Mouse (Mus musculus): ENCODE data around the gene S100pbp. TPM values are rescaled to one million over a fixed set of nuclear protein-coding genes. Genes with fewer than 3 reads are reported as not detected.

Gene S100pbp
- polyA plus RNA-seq, 1 experiment from 2014 or later: 31.2 TPM

DNA sequence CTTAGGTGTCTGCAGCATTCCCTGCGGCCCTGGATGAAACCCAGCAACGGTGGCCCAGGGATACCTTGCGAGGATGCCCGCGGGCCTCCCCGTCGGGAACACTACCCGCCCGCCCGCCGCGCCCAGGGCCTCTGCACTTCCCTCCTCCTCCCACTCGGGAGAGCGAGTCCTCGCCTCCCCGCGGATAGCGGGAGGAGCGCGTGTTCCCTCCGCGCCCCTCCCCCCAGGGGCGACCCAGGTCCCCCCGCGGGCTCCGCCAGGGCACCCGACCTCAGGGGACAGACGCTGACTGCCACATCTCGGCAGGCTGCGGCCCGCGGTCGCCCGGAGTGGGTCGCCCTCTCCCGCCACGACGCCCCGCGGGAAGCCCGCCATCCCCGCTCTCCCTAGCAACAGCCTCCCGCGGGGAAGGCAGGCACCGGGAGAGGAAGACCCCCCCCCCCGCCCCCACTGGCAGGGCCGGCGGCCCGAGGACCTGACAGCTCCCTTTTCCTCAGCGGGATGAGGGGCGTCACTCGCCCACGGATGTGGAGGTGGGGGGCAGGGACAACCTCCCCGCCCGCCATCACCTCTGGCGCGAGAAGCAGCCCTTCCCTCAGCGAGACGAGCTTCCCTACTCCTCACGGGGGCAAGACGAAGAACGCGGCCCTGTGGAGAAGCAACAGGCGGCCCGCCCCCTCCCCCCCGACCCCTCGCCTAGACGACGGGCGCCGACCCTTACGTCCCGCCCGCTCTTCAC, 555 bp downstream of the S100pbp start:
- peaks cover 17% of the 10 kb centered on the region for H3K36me3 ChIP-seq
- under 1% methylated on average over 73 of the region's 74 CpGs for WGBS
- peak; percentile 23; the same call in 1 of the 2 replicates for ATAC-seq (ENCODE audit: insufficient number of reproducible peaks, insufficient read depth, low FRiP score, low TSS enrichment, low read depth)
- H3K27ac ChIP-seq: peak overlapping the region; percentile 97
- peak overlapping the region; percentile 96 for H3K4me3 ChIP-seq (replicated peaks)
- H3K9ac ChIP-seq (replicated peaks): peak overlapping the region; percentile 91
- H3K9me3 ChIP-seq: no peaks in the 10 kb centered on the region
- H3K4me2 ChIP-seq: peak overlapping the region; percentile 70
- peaks cover 19% of the 10 kb centered on the region for H3K4me1 ChIP-seq (replicated peaks)
- no peaks in the 10 kb centered on the region for H3K27me3 ChIP-seq

DNA sequence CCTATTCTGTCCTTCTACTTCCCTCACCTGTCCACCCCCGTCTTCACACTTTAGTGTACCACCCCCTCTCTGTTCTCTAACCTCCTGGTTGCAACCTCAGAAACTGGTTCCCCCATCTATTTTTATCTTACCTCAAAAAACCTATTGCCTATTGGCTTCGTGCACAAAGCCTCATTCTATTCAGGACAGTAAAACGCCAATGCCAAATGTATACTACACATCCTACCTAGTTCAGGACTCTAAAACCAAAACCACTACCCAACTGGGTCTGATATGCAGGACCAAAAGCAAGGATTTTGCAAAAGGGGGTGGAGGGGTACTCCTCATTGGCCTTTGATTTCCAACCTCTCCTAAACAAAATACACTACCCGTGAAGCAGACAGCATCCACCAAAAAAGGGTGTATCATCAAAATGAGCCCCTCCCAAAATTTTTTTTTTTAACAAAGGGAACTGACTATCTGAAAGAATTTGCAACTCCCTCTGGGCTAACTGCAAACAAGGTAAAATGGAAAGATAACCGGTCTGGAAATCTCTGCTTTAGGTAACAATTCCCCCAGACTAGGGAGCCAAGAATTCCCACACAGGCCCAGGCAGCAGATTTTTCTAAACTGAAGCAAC, 1.4 kb downstream of the S100pbp start:
- WGBS: 47% methylated on average over 5 of the region's 5 CpGs
- Histone ChIP-seq H3K9ac (replicated peaks) (peak overlapping the region; percentile 91), H3K36me3 (peaks cover 19% of the 10 kb centered on the region), H3K4me1 (replicated peaks) (peaks cover 19% of the 10 kb centered on the region), H3K27ac (peak overlapping the region; percentile 97), H3K4me2 (peak overlapping the region; percentile 70), H3K27me3 (no peaks in the 10 kb centered on the region), H3K9me3 (no peaks in the 10 kb centered on the region), H3K4me3 (replicated peaks) (peak overlapping the region; percentile 96)
- no peak for ATAC-seq (ENCODE audit: insufficient number of reproducible peaks, insufficient read depth, low FRiP score, low TSS enrichment, low read depth)

DNA sequence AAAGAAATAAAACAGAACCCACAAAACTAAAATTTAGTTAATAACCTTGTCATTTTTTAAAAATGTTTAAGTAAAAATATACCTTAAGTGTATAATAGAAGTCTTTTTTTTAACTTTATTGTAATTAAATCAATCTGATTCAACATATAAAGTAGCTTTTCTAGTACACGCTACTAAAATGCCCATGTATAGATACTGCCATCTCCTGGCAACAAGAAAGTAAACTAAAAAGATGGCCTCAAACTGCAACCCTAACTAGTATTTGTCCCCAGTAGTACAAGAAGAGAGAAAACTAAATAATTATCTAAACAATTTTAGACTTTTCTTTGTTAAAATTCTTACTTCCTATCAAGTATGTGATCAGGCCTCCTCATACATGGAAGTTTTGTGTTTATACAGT, 10.0 kb downstream of the S100pbp start:
- H3K27me3 ChIP-seq: no peaks in the 10 kb centered on the region
- H3K9me3 ChIP-seq: no peaks in the 10 kb centered on the region
- ATAC-seq (ENCODE audit: insufficient number of reproducible peaks, insufficient read depth, low FRiP score, low TSS enrichment, low read depth): no peak
- no peak overlapping the region for H3K27ac ChIP-seq
- H3K4me2 ChIP-seq: no peak overlapping the region
- H3K4me1 ChIP-seq (replicated peaks): no peaks in the 10 kb centered on the region
- H3K4me3 ChIP-seq (replicated peaks): no peak overlapping the region
- H3K36me3 ChIP-seq: peaks cover 83% of the 10 kb centered on the region
- no peak overlapping the region for H3K9ac ChIP-seq (replicated peaks)
- 80% methylated on average over 1 of the region's 1 CpGs for WGBS

DNA sequence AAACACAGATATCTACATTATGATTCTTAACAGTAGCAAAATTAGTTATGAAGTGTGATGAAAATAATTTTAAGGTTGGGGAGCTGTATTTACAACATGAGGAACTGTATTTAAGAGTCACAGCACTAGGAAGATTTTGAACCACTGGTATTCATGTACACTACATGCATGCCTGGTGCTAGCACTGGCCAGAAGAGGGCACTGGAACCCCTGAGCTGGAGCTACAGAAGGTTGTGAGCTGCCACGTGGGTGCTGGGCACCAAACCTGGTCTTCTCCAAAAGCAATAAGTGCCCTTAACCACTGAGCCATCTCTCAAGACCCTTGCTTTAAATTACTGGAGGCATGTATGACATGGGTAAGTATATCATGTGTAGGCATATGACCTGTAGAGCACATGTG, 17.0 kb downstream of the S100pbp start:
- peaks cover 85% of the 10 kb centered on the region for H3K36me3 ChIP-seq
- H3K4me3 ChIP-seq (replicated peaks): no peak overlapping the region
- H3K4me1 ChIP-seq (replicated peaks): no peaks in the 10 kb centered on the region
- H3K9ac ChIP-seq (replicated peaks): no peak overlapping the region
- no peak overlapping the region for H3K27ac ChIP-seq
- WGBS: 76% methylated on average over 1 of the region's 1 CpGs
- no peak for ATAC-seq (ENCODE audit: insufficient number of reproducible peaks, insufficient read depth, low FRiP score, low TSS enrichment, low read depth)
- H3K27me3 ChIP-seq: no peaks in the 10 kb centered on the region
- H3K9me3 ChIP-seq: no peaks in the 10 kb centered on the region
- H3K4me2 ChIP-seq: no peak overlapping the region

DNA sequence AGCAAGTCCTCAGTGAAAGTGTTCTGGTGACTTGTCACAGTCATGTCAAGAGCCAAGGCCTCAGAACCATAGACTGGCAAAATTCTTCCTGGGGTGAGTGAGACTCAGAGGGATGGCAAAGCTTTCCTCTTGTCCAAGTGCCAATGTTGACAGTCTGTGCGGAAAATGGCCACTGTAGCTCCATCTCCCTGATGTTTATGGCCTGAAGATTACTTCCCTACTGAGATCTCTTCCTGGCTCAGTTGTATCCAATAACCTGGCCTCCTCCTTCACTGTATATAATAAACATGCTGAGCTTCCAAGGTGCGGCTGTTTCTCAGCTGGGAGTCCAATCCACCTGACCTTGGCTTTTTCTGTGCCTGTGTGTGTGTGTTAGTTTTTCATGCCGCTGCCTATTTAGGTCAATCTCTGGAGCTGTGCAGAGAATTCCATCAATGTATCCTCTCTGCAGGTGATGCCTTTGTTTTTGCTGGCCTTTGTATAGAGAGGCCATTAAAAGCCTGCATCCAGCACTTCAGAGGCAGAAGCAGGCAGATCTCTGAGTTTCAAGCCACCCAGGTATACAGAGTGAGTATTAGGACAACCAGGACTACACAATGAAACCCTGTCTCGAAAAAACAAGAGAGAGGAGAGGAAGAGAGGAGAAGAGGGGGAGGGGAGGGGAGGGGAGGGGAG, 27.8 kb downstream of the S100pbp start:
- H3K27ac ChIP-seq: no peak overlapping the region
- H3K9me3 ChIP-seq: no peaks in the 10 kb centered on the region
- ATAC-seq (ENCODE audit: insufficient number of reproducible peaks, insufficient read depth, low FRiP score, low TSS enrichment, low read depth): no peak
- H3K36me3 ChIP-seq: peaks cover 86% of the 10 kb centered on the region
- no peak overlapping the region for H3K9ac ChIP-seq (replicated peaks)
- H3K27me3 ChIP-seq: no peaks in the 10 kb centered on the region
- 87% methylated on average over 4 of the region's 4 CpGs for WGBS
- no peak overlapping the region for H3K4me2 ChIP-seq
- no peak overlapping the region for H3K4me3 ChIP-seq (replicated peaks)
- H3K4me1 ChIP-seq (replicated peaks): no peaks in the 10 kb centered on the region

DNA sequence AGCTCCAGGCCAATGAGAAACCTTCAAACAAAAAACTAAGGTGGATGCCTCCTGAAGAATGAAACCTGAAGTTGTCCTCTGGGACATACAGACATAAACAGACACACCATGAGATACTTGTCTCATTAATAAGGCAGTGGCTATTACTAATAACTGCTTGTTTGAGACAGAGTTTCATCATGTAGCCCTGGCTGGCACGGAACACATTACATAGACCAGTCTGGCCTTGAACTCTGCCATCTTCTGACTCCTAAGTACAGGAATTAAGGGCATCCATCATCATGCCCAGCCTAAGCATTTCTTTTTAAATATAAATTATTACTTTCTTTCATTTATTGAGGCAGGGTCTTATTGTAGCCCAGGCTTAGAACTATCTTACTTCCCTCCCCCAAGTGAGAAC, 28.5 kb downstream of the S100pbp start:
- Histone ChIP-seq H3K9me3 (no peaks in the 10 kb centered on the region), H3K36me3 (peaks cover 85% of the 10 kb centered on the region), H3K4me3 (replicated peaks) (no peak overlapping the region), H3K27me3 (no peaks in the 10 kb centered on the region), H3K4me2 (no peak overlapping the region), H3K4me1 (replicated peaks) (no peaks in the 10 kb centered on the region), H3K9ac (replicated peaks) (no peak overlapping the region), H3K27ac (no peak overlapping the region)
- WGBS: 93% methylated on average over 1 of the region's 1 CpGs
- ATAC-seq (ENCODE audit: insufficient number of reproducible peaks, insufficient read depth, low FRiP score, low TSS enrichment, low read depth): no peak

DNA sequence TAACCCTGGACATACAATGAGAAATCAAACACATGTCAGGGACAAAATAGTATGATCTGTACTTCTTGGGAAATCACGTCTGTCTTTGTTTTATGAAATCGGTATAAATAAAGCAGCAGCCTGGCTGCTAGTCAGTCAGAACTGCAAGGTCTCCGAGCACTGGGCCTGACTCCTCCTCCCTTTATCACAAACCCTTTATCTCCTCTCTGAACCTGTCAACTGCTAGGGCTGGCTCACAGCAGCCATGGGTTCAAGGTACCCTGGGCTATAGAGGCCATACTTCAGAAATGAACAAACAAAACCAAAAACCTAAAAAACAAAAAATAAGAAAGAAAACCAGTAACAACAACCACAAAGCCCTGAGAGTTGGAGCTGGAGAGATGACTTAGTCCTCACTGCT, 31.0 kb downstream of the S100pbp start:
- Histone ChIP-seq H3K27ac (no peak overlapping the region), H3K9me3 (no peaks in the 10 kb centered on the region), H3K9ac (replicated peaks) (no peak overlapping the region), H3K4me3 (replicated peaks) (no peak overlapping the region), H3K4me2 (no peak overlapping the region), H3K36me3 (peaks cover 85% of the 10 kb centered on the region), H3K4me1 (replicated peaks) (no peaks in the 10 kb centered on the region), H3K27me3 (no peaks in the 10 kb centered on the region)
- WGBS: 78% methylated on average over 3 of the region's 3 CpGs
- ATAC-seq (ENCODE audit: insufficient number of reproducible peaks, insufficient read depth, low FRiP score, low TSS enrichment, low read depth): no peak

DNA sequence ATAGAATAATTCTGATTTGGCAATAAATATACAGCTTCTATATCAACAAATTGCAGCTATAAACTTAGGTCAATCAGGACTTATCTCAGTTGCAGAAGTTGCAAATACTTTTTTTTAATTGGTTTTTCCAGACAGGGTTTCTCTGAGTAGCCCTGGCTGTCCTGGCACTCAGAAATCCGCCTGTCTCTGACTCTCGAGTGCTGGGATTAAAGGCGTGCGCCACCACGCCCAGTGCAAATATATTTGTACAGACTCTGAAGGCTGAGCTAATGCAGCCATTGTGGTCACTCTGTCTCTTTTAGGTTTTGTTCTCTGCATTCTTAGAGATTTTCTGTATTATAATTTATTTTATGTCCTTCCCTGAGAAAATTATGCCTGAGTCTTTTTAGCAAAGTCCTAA, 32.0 kb downstream of the S100pbp start:
- Histone ChIP-seq H3K4me1 (replicated peaks) (no peaks in the 10 kb centered on the region), H3K36me3 (peaks cover 85% of the 10 kb centered on the region), H3K4me2 (no peak overlapping the region), H3K9ac (replicated peaks) (no peak overlapping the region), H3K27me3 (no peaks in the 10 kb centered on the region), H3K9me3 (no peaks in the 10 kb centered on the region), H3K4me3 (replicated peaks) (no peak overlapping the region), H3K27ac (no peak overlapping the region)
- ATAC-seq (ENCODE audit: insufficient number of reproducible peaks, insufficient read depth, low FRiP score, low TSS enrichment, low read depth): no peak
- WGBS: 92% methylated on average over 5 of the region's 5 CpGs

DNA sequence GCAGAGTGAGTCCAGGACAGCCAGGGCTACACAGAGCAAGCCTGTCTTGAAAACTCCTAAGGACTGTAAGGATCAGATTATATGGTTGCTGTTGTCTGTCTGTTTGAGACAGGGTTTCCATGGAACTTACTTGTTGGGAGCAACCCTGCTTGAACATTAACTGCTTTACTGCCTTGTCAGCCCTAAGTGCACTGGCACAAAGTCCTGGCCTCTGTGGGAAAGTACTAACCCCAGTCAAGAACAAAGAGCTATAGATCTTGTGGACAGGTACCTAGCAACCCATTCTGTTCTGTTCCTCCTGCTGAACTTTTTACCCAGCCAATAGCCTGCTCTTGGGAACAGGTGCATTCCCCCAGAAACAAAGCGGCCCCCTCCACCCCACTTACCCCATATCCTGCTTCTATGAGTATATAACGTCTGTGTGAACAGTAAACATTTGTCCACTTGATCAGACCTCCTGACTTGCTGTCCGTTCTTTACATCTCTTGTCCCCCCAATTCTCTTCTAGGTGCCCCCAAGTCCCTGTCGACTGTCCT, 38.2 kb downstream of the S100pbp start:
- Histone ChIP-seq H3K4me3 (replicated peaks) (no peak overlapping the region), H3K9me3 (no peaks in the 10 kb centered on the region), H3K27ac (no peak overlapping the region), H3K27me3 (no peaks in the 10 kb centered on the region), H3K9ac (replicated peaks) (no peak overlapping the region), H3K4me2 (no peak overlapping the region), H3K4me1 (replicated peaks) (no peaks in the 10 kb centered on the region), H3K36me3 (peaks cover 88% of the 10 kb centered on the region)
- 88% methylated on average over 4 of the region's 4 CpGs for WGBS
- ATAC-seq (ENCODE audit: insufficient number of reproducible peaks, insufficient read depth, low FRiP score, low TSS enrichment, low read depth): no peak

DNA sequence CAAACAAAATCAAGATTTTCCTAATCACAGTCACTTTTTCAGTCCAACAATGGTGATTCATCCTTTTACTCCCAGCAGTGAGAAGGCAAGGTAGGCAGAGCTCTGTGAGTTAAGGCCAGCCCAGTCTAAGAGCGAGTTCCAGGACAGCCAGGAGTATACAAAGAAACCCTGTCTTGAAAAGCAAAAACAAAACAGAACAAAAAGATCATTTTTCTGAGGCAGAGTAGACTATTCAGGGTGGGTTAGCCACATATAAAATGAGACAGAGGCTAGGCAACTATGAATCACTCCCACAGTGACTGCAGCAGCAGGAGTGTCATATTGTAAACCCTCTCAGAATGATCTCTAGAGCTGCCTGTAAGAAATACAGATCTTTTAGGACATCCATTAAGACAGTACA, 40.2 kb downstream of the S100pbp start:
- no peak overlapping the region for H3K4me3 ChIP-seq (replicated peaks)
- no peak overlapping the region for H3K4me2 ChIP-seq
- peaks cover 5% of the 10 kb centered on the region; the same call in 1 of the 2 replicates for H3K4me1 ChIP-seq (replicated peaks)
- no peaks in the 10 kb centered on the region for H3K9me3 ChIP-seq
- H3K9ac ChIP-seq (replicated peaks): no peak overlapping the region
- H3K27me3 ChIP-seq: no peaks in the 10 kb centered on the region
- no peak for ATAC-seq (ENCODE audit: insufficient number of reproducible peaks, insufficient read depth, low FRiP score, low TSS enrichment, low read depth)
- no peak overlapping the region for H3K27ac ChIP-seq
- peaks cover 70% of the 10 kb centered on the region for H3K36me3 ChIP-seq
- 91% methylated on average over 1 of the region's 1 CpGs for WGBS

DNA sequence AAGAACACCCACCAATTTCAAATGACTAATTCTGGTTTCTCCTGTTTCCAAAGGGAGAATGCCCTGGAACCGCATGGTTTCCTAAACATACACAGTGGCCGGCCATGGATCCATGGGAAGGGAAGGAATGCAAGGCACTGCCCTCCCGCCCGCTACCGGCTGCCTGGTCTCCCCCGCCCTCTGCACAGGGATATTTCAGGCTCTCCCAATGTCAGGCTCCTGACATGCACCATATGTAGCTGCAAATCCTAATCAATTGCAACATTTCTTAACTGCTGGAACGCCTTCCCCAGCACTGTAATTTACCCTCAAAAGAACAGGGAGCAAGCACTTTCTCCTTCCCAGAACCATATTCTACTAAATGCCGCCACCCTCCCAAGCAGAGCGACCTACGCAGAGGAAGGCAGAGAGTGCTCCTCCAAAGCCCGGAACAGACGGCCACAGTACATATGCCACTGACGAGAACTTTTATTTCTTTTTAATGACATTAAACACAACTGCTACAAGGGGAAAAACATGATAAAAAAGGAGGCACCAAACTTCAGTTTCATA, 41.9 kb downstream of the S100pbp start:
- H3K9ac ChIP-seq (replicated peaks): no peak overlapping the region
- WGBS: 88% methylated on average over 13 of the region's 13 CpGs
- H3K27ac ChIP-seq: no peak overlapping the region
- no peak for ATAC-seq (ENCODE audit: insufficient number of reproducible peaks, insufficient read depth, low FRiP score, low TSS enrichment, low read depth)
- H3K9me3 ChIP-seq: no peaks in the 10 kb centered on the region
- no peaks in the 10 kb centered on the region for H3K27me3 ChIP-seq
- H3K4me2 ChIP-seq: no peak overlapping the region
- no peak overlapping the region for H3K4me3 ChIP-seq (replicated peaks)
- H3K4me1 ChIP-seq (replicated peaks): peaks cover 5% of the 10 kb centered on the region; the same call in 1 of the 2 replicates
- peaks cover 67% of the 10 kb centered on the region for H3K36me3 ChIP-seq
